Mouse (Mus musculus): ENCODE results near the gene Fyn. TPM values are rescaled to one million over a fixed set of nuclear protein-coding genes. Genes with fewer than 3 reads are reported as not detected.

Gene Fyn
- polyA plus RNA-seq, 1 experiment: 134 TPM

- TF ChIP-seq CTCF (IDR thresholded peaks at IDR 0.05; ENCODE audit: borderline replicate concordance, extremely low read depth, insufficient read depth, insufficient read length): no peak
- TF ChIP-seq POLR2A (IDR thresholded peaks at IDR 0.05; ENCODE audit: borderline replicate concordance, extremely low read depth, insufficient read depth, insufficient read length, poor library complexity, severe bottlenecking): no peak
- peak; percentile 51 for DNase-seq (ENCODE audit: low read depth)
These were observed 195.0 kb downstream of the Fyn start for GRCm38 (mm10) chr10:39563552-39564223.

- DNase-seq (ENCODE audit: low read depth): no peak
- TF ChIP-seq POLR2A (IDR thresholded peaks at IDR 0.05; ENCODE audit: borderline replicate concordance, extremely low read depth, insufficient read depth, insufficient read length, poor library complexity, severe bottlenecking) (no peak), CTCF (IDR thresholded peaks at IDR 0.05; ENCODE audit: borderline replicate concordance, extremely low read depth, insufficient read depth, insufficient read length) (no peak)
These were observed 198.2 kb downstream of the Fyn start for GRCm38 (mm10) chr10:39566901-39567300.

- no peak for DNase-seq (ENCODE audit: low read depth)
- TF ChIP-seq POLR2A (IDR thresholded peaks at IDR 0.05; ENCODE audit: borderline replicate concordance, extremely low read depth, insufficient read depth, insufficient read length, poor library complexity, severe bottlenecking) (no peak), CTCF (IDR thresholded peaks at IDR 0.05; ENCODE audit: borderline replicate concordance, extremely low read depth, insufficient read depth, insufficient read length) (no peak)
These were observed 200.3 kb downstream of the Fyn start for GRCm38 (mm10) chr10:39568991-39569390.

- peak; percentile 77 for DNase-seq (ENCODE audit: low read depth)
- TF ChIP-seq POLR2A (IDR thresholded peaks at IDR 0.05; ENCODE audit: borderline replicate concordance, extremely low read depth, insufficient read depth, insufficient read length, poor library complexity, severe bottlenecking) (no peak), CTCF (IDR thresholded peaks at IDR 0.05; ENCODE audit: borderline replicate concordance, extremely low read depth, insufficient read depth, insufficient read length) (no peak)
These were observed 202.4 kb downstream of the Fyn start for GRCm38 (mm10) chr10:39571011-39571410.

- peak; percentile 78 for DNase-seq (ENCODE audit: low read depth)
These were observed 203.5 kb downstream of the Fyn start for GRCm38 (mm10) chr10:39572050-39572671.

GRCm38 (mm10) chr10:39572672-39573051 lies 204.0 kb downstream of the Fyn start:
- no peak for TF ChIP-seq POLR2A (IDR thresholded peaks at IDR 0.05; ENCODE audit: borderline replicate concordance, extremely low read depth, insufficient read depth, insufficient read length, poor library complexity, severe bottlenecking)
- TF ChIP-seq CTCF (IDR thresholded peaks at IDR 0.05; ENCODE audit: borderline replicate concordance, extremely low read depth, insufficient read depth, insufficient read length): no peak
- DNase-seq (ENCODE audit: low read depth): peak; percentile 42

More at GRCm38 (mm10) chr10:39572050-39572671, 203.5 kb downstream of the Fyn start:
- TF ChIP-seq POLR2A (IDR thresholded peaks at IDR 0.05; ENCODE audit: borderline replicate concordance, extremely low read depth, insufficient read depth, insufficient read length, poor library complexity, severe bottlenecking): no peak
- TF ChIP-seq CTCF (IDR thresholded peaks at IDR 0.05; ENCODE audit: borderline replicate concordance, extremely low read depth, insufficient read depth, insufficient read length): no peak

- TF ChIP-seq POLR2A (IDR thresholded peaks at IDR 0.05; ENCODE audit: borderline replicate concordance, extremely low read depth, insufficient read depth, insufficient read length, poor library complexity, severe bottlenecking) (no peak), CTCF (IDR thresholded peaks at IDR 0.05; ENCODE audit: borderline replicate concordance, extremely low read depth, insufficient read depth, insufficient read length) (no peak)
- DNase-seq (ENCODE audit: low read depth): no peak
These were observed 207.8 kb downstream of the Fyn start for GRCm38 (mm10) chr10:39576466-39576865.

- no peak for DNase-seq (ENCODE audit: low read depth)
- TF ChIP-seq POLR2A (IDR thresholded peaks at IDR 0.05; ENCODE audit: borderline replicate concordance, extremely low read depth, insufficient read depth, insufficient read length, poor library complexity, severe bottlenecking) (no peak), CTCF (IDR thresholded peaks at IDR 0.05; ENCODE audit: borderline replicate concordance, extremely low read depth, insufficient read depth, insufficient read length) (no peak)
These were observed 211.8 kb downstream of the Fyn start for GRCm38 (mm10) chr10:39580477-39580876.

- no peak for TF ChIP-seq POLR2A (IDR thresholded peaks at IDR 0.05; ENCODE audit: borderline replicate concordance, extremely low read depth, insufficient read depth, insufficient read length, poor library complexity, severe bottlenecking)
- TF ChIP-seq CTCF (IDR thresholded peaks at IDR 0.05; ENCODE audit: borderline replicate concordance, extremely low read depth, insufficient read depth, insufficient read length): no peak
- no peak for DNase-seq (ENCODE audit: low read depth)
These were observed 213.7 kb downstream of the Fyn start for GRCm38 (mm10) chr10:39582385-39582784.

GRCm38 (mm10) chr10:39583718-39584117 lies 215.1 kb downstream of the Fyn start:
- DNase-seq (ENCODE audit: low read depth): no peak
- no peak for TF ChIP-seq POLR2A (IDR thresholded peaks at IDR 0.05; ENCODE audit: borderline replicate concordance, extremely low read depth, insufficient read depth, insufficient read length, poor library complexity, severe bottlenecking)
- TF ChIP-seq CTCF (IDR thresholded peaks at IDR 0.05; ENCODE audit: borderline replicate concordance, extremely low read depth, insufficient read depth, insufficient read length): no peak

- DNase-seq (ENCODE audit: low read depth): peak; percentile 92
- no peak for TF ChIP-seq CTCF (IDR thresholded peaks at IDR 0.05; ENCODE audit: borderline replicate concordance, extremely low read depth, insufficient read depth, insufficient read length)
- TF ChIP-seq POLR2A (IDR thresholded peaks at IDR 0.05; ENCODE audit: borderline replicate concordance, extremely low read depth, insufficient read depth, insufficient read length, poor library complexity, severe bottlenecking): no peak
These were observed 218.8 kb downstream of the Fyn start for GRCm38 (mm10) chr10:39587290-39587925.

Data from brain, embryonic 14.5 days (tissue).